Mouse (Mus musculus) C2C12 (cell line): Measurements from ENCODE around the gene Bcar3.

ENCODE experiments used
- CEBPB ChIP-seq: IDR thresholded peaks from one replicate; pipeline ENCODE4 v1.6.1; 2011; ENCODE audit warnings: low read depth, mild to moderate bottlenecking, control low read depth, moderate library complexity
- CTCF ChIP-seq: IDR thresholded peaks from one replicate; pipeline ENCODE4 v1.5.1; 2011; ENCODE audit not compliant: control insufficient read depth, insufficient read depth, insufficient read length
- FOSL1 ChIP-seq: IDR thresholded peaks from one replicate; pipeline ENCODE4 v1.8.0; 2011; ENCODE audit warnings: mild to moderate bottlenecking, low read length; ENCODE audit not compliant: poor library complexity, insufficient read depth, severe bottlenecking
- MAX ChIP-seq: IDR thresholded peaks from one replicate; pipeline ENCODE4 v1.6.1; 2011; ENCODE audit warnings: mild to moderate bottlenecking, control low read depth
- USF1 ChIP-seq: IDR thresholded peaks from one replicate; pipeline ENCODE4 v1.6.1; 2011; ENCODE audit warnings: low read depth, mild to moderate bottlenecking, control low read depth, moderate library complexity

- TF ChIP-seq CTCF (no peak), CEBPB (no peak), MAX (no peak), USF1 (no peak), FOSL1 (no peak)
Measured at GRCm38 (mm10) chr3:122293954-122294850, at the start of gene Bcar3.
